Mouse (Mus musculus) midbrain, embryonic 12.5 days (tissue): ENCODE results near the gene Fanci. TPM values are rescaled to one million over a fixed set of nuclear protein-coding genes. Genes with fewer than 3 reads are reported as not detected.

Source experiments
- ATAC-seq: fragments of 200-750 bp; cut with Nextera tagmentation; 2 replicates; pipeline ENCODE4 v1.8.0; 2017; ENCODE audit warnings: low read depth, moderate TSS enrichment, moderate library complexity; ENCODE audit not compliant: low FRiP score
- H3K27ac ChIP-seq: fragments of 300-500 bp; sonication (generic); replicated peaks from 2 replicates; pipeline ENCODE4 v1.5.1; 2016; ENCODE audit warnings: mild to moderate bottlenecking
- H3K27me3 ChIP-seq: fragments of 300-500 bp; sonication (generic); 2 replicates; pipeline ENCODE4 v1.6.1; 2016; ENCODE audit warnings: mild to moderate bottlenecking
- H3K36me3 ChIP-seq: fragments of 300-500 bp; sonication (generic); 2 replicates; pipeline ENCODE4 v1.6.1; 2016
- H3K4me1 ChIP-seq: fragments of 300-500 bp; sonication (generic); 2 replicates; pipeline ENCODE4 v1.6.1; 2016
- H3K4me2 ChIP-seq: fragments of 300-500 bp; sonication (generic); replicated peaks from 2 replicates; pipeline ENCODE4 v1.6.1; 2016; ENCODE audit warnings: mild to moderate bottlenecking, moderate library complexity
- H3K4me3 ChIP-seq: fragments of 300-500 bp; sonication (generic); 2 replicates; pipeline ENCODE4 v1.5.1; 2016; ENCODE audit warnings: mild to moderate bottlenecking
- H3K9ac ChIP-seq: fragments of 300-500 bp; sonication (generic); replicated peaks from 2 replicates; pipeline ENCODE4 v1.6.1; 2016; ENCODE audit warnings: mild to moderate bottlenecking, moderate library complexity
- H3K9me3 ChIP-seq: fragments of 300-500 bp; sonication (generic); 2 replicates; pipeline ENCODE4 v1.6.1; 2016; ENCODE audit warnings: mild to moderate bottlenecking
- WGBS: fragments of 180-500 bp; shearing (Covaris S2); methylation state at CpG from one replicate; pipeline ENCODE4 v1.1.7; 2016; 5-methylcytosine and 5-hydroxymethylcytosine counted together
- polyA plus RNA-seq: library from polyadenylated mRNA; unstranded; fragments of >200 nt; fragmentation: Nextera tagmentation; extraction: Ambion mirVana; gene quantifications from 2 replicates; pipeline ENCODE4 v1.2.1, GENCODE M21; 2016

Gene Fanci
- polyA plus RNA-seq, 1 experiment from 2014 or later = 13.9 TPM

- 1% methylated on average over 20 of the region's 20 CpGs for WGBS
- Histone ChIP-seq H3K9me3 (no peaks in the 10 kb centered on the region), H3K4me1 (peaks cover 66% of the 10 kb centered on the region), H3K9ac (peak overlapping the region; percentile 34; the same call in 1 of the 2 replicates), H3K36me3 (no peaks in the 10 kb centered on the region), H3K27ac (peak overlapping the region; percentile 97), H3K27me3 (peaks cover 93% of the 10 kb centered on the region), H3K4me2 (peak overlapping the region; percentile 77), H3K4me3 (peak overlapping the region; percentile 22; the same call in 1 of the 2 replicates)
- peak; percentile 57 for ATAC-seq
These were observed 106.0 kb downstream of the Fanci start for GRCm38 (mm10) chr7:79497701-79498115.

GRCm38 (mm10) chr7:79498356-79498755, 106.6 kb downstream of the Fanci start:
- H3K4me3 ChIP-seq = peak overlapping the region; percentile 22
- H3K27me3 ChIP-seq = peaks cover 93% of the 10 kb centered on the region
- ATAC-seq = no peak
- H3K27ac ChIP-seq = peak overlapping the region; percentile 97
- peaks cover 73% of the 10 kb centered on the region for H3K4me1 ChIP-seq
- H3K4me2 ChIP-seq = peak overlapping the region; percentile 77
- 6% methylated on average over 6 of the region's 6 CpGs for WGBS
- no peaks in the 10 kb centered on the region for H3K9me3 ChIP-seq
- no peaks in the 10 kb centered on the region for H3K36me3 ChIP-seq
- peak overlapping the region; percentile 34 for H3K9ac ChIP-seq

- Histone ChIP-seq H3K9me3 (no peaks in the 10 kb centered on the region), H3K9ac (peak overlapping the region; percentile 92), H3K4me1 (peaks cover 74% of the 10 kb centered on the region), H3K4me3 (peak overlapping the region; percentile 65), H3K27me3 (peaks cover 94% of the 10 kb centered on the region), H3K27ac (peak overlapping the region; percentile 97), H3K36me3 (no peaks in the 10 kb centered on the region), H3K4me2 (peak overlapping the region; percentile 77)
- ATAC-seq = peak; percentile 7; the same call in 1 of the 2 replicates
- WGBS = under 1% methylated on average over 35 of the region's 35 CpGs
These were observed 107.4 kb downstream of the Fanci start for GRCm38 (mm10) chr7:79498965-79499595.

Other genes starting within 250 kb of the Fanci start
- gene Mfge8, start 242.9 kb upstream of the Fanci start, polyA plus RNA-seq = 57.6 and 68.1 TPM in 2 replicates
- gene Abhd2, start 118.7 kb upstream of the Fanci start, polyA plus RNA-seq = 13.7 and 14.9 TPM in 2 replicates
- 0.98 and 2.2 TPM in 2 replicates for gene Rlbp1, start 4.9 kb upstream of the Fanci start, polyA plus RNA-seq
- gene Polg, start 74.4 kb downstream of the Fanci start, polyA plus RNA-seq = 41.2 and 44.5 TPM in 2 replicates
- 1.5 and 2.2 TPM in 2 replicates for gene Rhcg, start 225.7 kb downstream of the Fanci start, polyA plus RNA-seq